Mouse (Mus musculus): ENCODE results near the gene Slc28a2. TPM values are rescaled to one million over a fixed set of nuclear protein-coding genes. Genes with fewer than 3 reads are reported as not detected.
"Not testable (repeated sequence)": the region's sequence is repeated elsewhere in the genome, so short reads cannot be mapped to it uniquely, and the experiment has no call there.

Gene Slc28a2
- total RNA-seq, 1 experiment from 2014 or later, result 25.6 TPM

- ATAC-seq (replicated peaks in 1 of 2; ENCODE audit: insufficient read depth in 1 of 2, low FRiP score in 2 of 2, low TSS enrichment in 1 of 2, low read depth in 1 of 2, poor library complexity in 2 of 2, severe bottlenecking in 2 of 2), result no peak
These were observed 15.0 kb downstream of the Slc28a2 start for GRCm38 (mm10) chr2:122441000-122441933.

GRCm38 (mm10) chr2:122450351-122450750 lies 24.1 kb downstream of the Slc28a2 start:
- ATAC-seq (replicated peaks in 1 of 2; ENCODE audit: insufficient read depth in 1 of 2, low FRiP score in 2 of 2, low TSS enrichment in 1 of 2, low read depth in 1 of 2, poor library complexity in 2 of 2, severe bottlenecking in 2 of 2), result no peak

GRCm38 (mm10) chr2:122452426-122452825 lies 26.1 kb downstream of the Slc28a2 start:
- ATAC-seq (replicated peaks in 1 of 2; ENCODE audit: insufficient read depth in 1 of 2, low FRiP score in 2 of 2, low TSS enrichment in 1 of 2, low read depth in 1 of 2, poor library complexity in 2 of 2, severe bottlenecking in 2 of 2), result peak in 1 of 2 experiments; percentile 46; a peak in 1 of 4 replicates

- no peak for ATAC-seq (replicated peaks in 1 of 2; ENCODE audit: insufficient read depth in 1 of 2, low FRiP score in 2 of 2, low TSS enrichment in 1 of 2, low read depth in 1 of 2, poor library complexity in 2 of 2, severe bottlenecking in 2 of 2)
These were observed 40.6 kb downstream of the Slc28a2 start for GRCm38 (mm10) chr2:122466901-122467300.

DNA sequence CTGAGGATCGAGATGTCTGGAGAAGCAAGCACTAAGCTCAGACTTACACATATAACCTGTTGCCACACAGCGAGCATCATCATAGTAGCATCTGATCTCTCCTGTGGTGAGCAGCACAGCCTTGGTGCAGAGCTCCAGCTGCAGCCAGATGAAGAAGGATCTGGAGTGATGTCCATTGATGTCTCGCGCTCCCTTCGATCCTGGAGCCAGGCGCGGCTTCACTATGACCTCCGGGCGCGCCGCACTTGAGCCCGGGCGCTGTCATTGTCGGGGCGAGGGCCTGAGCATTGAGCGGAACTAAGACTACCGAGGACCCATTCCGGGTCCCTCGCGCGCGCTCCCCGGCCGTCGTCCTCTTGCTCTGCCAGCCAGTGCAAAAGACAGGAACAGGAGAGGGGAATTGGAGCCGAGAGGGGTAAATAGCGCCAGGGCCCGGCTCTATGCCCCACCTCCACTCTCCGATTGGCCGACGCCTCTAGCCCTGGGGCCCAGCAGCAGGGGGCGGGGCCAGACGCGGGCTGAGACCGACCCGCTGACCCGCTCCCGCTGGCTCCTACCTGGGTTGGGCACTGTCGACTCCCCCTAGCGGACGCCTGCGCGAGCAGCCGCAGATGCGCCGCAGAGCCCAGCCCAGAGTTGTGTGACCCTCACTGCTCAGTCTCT lies 41.2 kb downstream of the Slc28a2 start:
- peak; percentile 99 to 100 for ATAC-seq (replicated peaks in 1 of 2; ENCODE audit: insufficient read depth in 1 of 2, low FRiP score in 2 of 2, low TSS enrichment in 1 of 2, low read depth in 1 of 2, poor library complexity in 2 of 2, severe bottlenecking in 2 of 2)

GRCm38 (mm10) chr2:122469221-122469620 lies 42.9 kb downstream of the Slc28a2 start:
- ATAC-seq (replicated peaks in 1 of 2; ENCODE audit: insufficient read depth in 1 of 2, low FRiP score in 2 of 2, low TSS enrichment in 1 of 2, low read depth in 1 of 2, poor library complexity in 2 of 2, severe bottlenecking in 2 of 2), result no peak

DNA sequence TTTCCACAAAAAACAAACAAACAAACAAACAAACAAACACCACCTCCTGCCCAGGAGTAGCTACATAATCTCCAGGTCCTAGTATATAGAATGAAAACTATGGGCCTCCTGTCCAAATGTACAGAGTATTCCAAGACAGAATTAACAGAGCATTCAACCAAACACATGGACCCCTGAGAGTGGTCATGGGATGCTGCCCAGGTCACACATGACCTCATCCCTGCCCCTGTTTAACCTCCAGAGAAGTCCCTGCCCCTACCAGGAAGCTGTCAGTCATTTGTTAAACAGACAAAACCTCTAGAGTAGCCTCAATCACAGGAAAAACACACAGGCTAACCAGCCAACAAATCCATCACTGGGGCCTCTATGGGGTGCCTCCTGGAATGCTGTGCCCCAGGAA lies 50.3 kb downstream of the Slc28a2 start:
- no peak for ATAC-seq (replicated peaks in 1 of 2; ENCODE audit: insufficient read depth in 1 of 2, low FRiP score in 2 of 2, low TSS enrichment in 1 of 2, low read depth in 1 of 2, poor library complexity in 2 of 2, severe bottlenecking in 2 of 2)

GRCm38 (mm10) chr2:122483787-122484186 lies 57.5 kb downstream of the Slc28a2 start:
- ATAC-seq (replicated peaks in 1 of 2; ENCODE audit: insufficient read depth in 1 of 2, low FRiP score in 2 of 2, low TSS enrichment in 1 of 2, low read depth in 1 of 2, poor library complexity in 2 of 2, severe bottlenecking in 2 of 2), result peak; percentile 48 to 52

DNA sequence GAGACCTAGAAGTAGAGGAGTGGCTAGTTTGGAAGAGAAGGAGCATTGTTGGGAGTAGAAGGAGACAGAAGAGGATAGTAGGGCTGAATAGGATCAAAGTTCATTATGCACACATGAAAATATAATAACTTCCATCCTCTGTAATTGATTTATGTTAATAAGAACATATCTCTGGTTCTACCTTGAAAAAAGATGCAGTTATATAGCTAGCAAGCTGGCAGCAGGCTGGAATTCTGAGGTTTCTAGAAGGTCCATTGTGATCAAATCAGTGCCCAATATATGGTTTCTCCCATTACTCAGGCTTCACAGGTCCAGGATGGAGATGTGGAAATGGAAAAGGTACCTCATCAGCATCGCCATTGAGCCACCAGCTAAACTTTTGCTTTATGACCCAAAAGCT lies 58.4 kb downstream of the Slc28a2 start, which contains the start of gene Gm14085:
Gm14085 (plus strand) TSS at position 301 of the 400 bp plus-strand sequence.
- no peak for ATAC-seq (replicated peaks in 1 of 2; ENCODE audit: insufficient read depth in 1 of 2, low FRiP score in 2 of 2, low TSS enrichment in 1 of 2, low read depth in 1 of 2, poor library complexity in 2 of 2, severe bottlenecking in 2 of 2)

- peak; percentile 77 to 84 for ATAC-seq (replicated peaks in 1 of 2; ENCODE audit: insufficient read depth in 1 of 2, low FRiP score in 2 of 2, low TSS enrichment in 1 of 2, low read depth in 1 of 2, poor library complexity in 2 of 2, severe bottlenecking in 2 of 2)
These were observed 59.4 kb downstream of the Slc28a2 start for GRCm38 (mm10) chr2:122485654-122486053.

DNA sequence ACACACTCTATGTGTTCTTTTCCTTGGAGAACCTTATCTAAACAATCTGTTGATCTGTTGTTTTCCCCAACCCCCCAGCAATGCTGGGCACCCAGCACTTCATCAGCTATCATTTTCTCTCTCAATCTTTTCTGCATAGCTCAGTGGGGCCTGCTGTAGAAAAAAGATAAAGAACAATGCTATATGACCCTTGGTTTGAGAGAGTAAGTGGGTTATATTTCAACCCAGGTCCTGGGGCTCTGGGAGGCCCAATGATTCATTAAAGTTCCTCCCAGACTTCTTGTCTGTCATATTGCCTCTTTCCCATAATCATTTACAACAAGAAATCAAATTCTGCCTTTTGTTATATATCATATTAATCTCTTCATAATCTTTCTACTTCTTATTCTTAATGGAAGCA lies 59.8 kb downstream of the Slc28a2 start:
- ATAC-seq (replicated peaks in 1 of 2; ENCODE audit: insufficient read depth in 1 of 2, low FRiP score in 2 of 2, low TSS enrichment in 1 of 2, low read depth in 1 of 2, poor library complexity in 2 of 2, severe bottlenecking in 2 of 2), result not testable (repeated sequence)

- no peak for ATAC-seq (replicated peaks in 1 of 2; ENCODE audit: insufficient read depth in 1 of 2, low FRiP score in 2 of 2, low TSS enrichment in 1 of 2, low read depth in 1 of 2, poor library complexity in 2 of 2, severe bottlenecking in 2 of 2)
These were observed 60.4 kb downstream of the Slc28a2 start for GRCm38 (mm10) chr2:122486674-122487073.

Other genes starting within 250 kb of the Slc28a2 start
- gene Patl2, start 240.3 kb upstream of the Slc28a2 start, total RNA-seq (2017), result 0.44 TPM in 1 of 2 replicates, not detected in the other
- gene Terb2, start 240.2 kb upstream of the Slc28a2 start, total RNA-seq (2017), result not detected in 2 replicates
- 84.5 and 113 TPM in 2 replicates for gene Sord, start 191.7 kb upstream of the Slc28a2 start, total RNA-seq (2017)
- gene Duox2, start 128.0 kb upstream of the Slc28a2 start, total RNA-seq (2017), result 0.06 TPM in 1 of 2 replicates, not detected in the other
- gene Duoxa2, start 127.6 kb upstream of the Slc28a2 start, total RNA-seq (2017), result not detected in 2 replicates
- not detected in 2 replicates for gene Duoxa1, start 112.7 kb upstream of the Slc28a2 start, total RNA-seq (2017)
- gene Duox1, start 110.8 kb upstream of the Slc28a2 start, total RNA-seq (2017), result not detected in 2 replicates
- 2.8 and 4.7 TPM in 2 replicates for gene Shf, start 57.3 kb upstream of the Slc28a2 start, total RNA-seq (2017)
- 1.1 TPM in 1 of 2 replicates, not detected in the other for gene Gm14085, start 58.5 kb downstream of the Slc28a2 start, total RNA-seq (2017)
- 26.8 and 40.8 TPM in 2 replicates for gene Gatm, start 184.8 kb downstream of the Slc28a2 start, total RNA-seq (2017)
- gene AA467197, start 210.5 kb downstream of the Slc28a2 start, total RNA-seq (2017), result 21.9 and 25.4 TPM in 2 replicates

Measured in hematopoietic stem cell, adult 5-6 weeks (primary cell).